Mouse (Mus musculus): ENCODE data around the gene Bin2.
"Not testable (repeated sequence)": the region's sequence is repeated elsewhere in the genome, so short reads cannot be mapped to it uniquely, and the experiment has no call there.

Bin2 gene

DNA sequence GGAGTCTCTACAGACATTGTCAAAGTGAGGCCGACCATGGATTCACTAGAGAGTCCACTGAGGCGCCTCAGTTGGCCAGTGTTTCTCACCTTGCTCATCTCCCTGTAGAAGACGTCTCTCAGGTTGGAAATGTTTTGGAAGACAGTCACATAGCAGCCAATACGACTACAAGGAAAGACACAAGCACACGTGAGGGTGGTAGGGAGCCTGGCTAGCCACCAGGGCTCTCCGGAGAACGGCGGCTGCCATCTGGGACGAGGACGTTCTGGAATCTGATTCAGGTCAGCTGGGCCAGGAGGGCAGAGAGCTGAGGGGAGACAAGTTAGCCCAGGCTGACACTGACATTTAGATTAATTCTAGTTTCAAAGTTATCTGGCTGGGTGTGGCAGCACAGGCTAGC, 19.2 kb downstream of the Bin2 start:
- no peak for DNase-seq (ENCODE audit: low spot score in 2 of 2)

DNA sequence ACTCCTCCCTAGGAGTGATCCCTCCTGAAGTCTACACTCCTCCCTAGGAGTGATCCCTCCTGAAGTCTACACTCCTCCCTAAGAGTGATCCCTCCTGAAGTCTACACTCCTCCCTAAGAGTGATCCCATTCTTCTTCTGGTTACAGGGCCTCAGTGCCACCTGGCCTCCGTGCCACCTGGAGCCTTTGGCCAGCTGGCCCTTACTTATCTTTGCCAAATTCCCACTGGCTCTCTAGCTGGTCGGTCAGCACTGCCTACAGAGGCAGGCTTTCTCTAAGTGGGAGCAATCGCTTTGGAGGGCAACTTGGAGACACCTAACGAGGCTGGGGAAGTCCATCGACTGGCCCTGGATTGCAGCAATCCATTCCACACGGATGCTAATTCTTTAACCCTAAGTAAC, 23.2 kb downstream of the Bin2 start:
- DNase-seq (ENCODE audit: low spot score in 2 of 2), result no peak

DNA sequence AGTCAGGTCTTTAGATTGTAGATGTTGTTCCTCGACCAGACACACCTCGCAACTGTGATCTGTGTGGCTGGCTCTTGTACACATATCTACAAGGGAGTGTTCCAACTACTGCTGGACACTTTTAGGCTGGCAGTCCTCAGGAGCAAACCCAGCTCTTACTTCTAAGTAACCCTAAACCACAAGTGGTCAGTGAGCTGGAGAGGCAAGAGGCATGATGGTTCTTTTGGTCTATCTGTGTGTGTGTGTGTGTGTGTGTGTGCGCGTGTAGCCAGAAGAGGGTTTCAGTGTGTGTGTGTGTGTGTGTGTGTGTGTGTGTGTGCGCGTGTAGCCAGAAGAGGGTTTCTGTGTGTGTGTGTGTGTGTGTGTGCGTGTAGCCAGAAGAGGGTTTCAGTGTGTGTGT, 26.9 kb downstream of the Bin2 start:
- DNase-seq (ENCODE audit: low spot score in 2 of 2), result no peak

DNA sequence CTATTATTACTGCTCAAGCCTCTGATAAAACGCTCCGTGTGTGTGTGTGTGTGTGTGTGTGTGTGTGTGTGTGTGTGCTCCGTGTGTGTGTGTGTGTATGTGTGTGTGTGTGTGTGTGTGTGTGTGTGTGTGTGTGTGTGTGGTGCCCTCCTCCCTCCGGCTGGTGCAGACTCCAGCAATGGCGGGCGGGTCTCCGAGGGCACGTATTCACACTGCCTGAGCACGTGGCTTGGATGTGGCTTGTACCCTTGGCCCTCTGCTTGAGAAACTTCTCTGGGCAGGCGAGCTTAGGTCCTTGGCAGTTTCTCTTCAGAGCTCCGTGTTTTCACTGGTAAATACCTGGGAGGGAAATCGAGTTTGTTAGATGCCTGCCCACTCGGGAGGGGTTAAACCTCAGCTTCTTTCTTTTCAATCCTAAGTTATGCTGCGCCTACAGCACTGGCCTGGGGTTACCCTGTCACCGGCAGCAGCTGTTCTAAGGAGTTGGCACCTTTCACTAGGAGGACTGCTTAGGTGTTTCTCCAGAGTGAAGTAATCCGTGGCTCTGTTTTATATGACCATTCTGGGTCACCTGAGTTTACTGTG, 28.0 kb downstream of the Bin2 start:
- no peak for DNase-seq (ENCODE audit: low spot score in 2 of 2)

DNA sequence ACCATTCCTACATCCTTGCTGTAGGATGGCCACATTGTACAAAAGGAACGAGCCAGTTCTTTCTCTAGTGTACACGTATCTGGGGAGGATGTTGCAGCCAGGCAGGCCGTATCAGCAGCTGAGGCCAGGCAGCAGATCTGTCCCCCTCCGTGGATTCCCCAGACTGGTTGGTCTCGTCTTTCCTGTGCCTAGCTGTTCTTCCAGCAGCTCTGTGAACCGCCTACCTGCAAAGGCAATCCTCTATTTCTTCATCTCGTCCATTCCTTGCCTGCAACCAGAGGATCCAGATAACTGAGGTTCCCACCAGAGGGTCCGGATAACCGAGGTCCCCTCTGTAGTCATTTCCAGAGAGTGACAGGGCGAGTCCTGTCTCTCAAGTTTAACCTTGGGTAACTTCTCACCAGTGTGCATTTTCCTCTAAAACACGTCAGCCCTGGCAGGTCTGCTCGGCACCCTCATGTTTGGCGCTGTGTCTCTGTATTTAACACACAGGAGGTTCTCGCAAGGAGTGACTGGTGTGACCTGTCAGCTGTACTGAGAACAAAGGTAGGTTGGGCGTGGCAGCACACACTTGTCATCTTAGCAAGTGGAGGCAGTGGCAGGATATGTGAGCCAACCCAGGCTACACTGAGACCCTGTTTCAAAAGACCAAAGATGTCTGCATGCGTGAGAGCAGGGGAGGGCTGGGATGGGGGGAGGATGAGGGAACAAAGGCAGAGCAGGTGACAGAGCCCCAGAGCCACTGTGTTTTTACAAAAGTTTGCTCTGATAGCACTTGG, 29.2 kb downstream of the Bin2 start:
- no peak for DNase-seq (ENCODE audit: low spot score in 2 of 2)

DNA sequence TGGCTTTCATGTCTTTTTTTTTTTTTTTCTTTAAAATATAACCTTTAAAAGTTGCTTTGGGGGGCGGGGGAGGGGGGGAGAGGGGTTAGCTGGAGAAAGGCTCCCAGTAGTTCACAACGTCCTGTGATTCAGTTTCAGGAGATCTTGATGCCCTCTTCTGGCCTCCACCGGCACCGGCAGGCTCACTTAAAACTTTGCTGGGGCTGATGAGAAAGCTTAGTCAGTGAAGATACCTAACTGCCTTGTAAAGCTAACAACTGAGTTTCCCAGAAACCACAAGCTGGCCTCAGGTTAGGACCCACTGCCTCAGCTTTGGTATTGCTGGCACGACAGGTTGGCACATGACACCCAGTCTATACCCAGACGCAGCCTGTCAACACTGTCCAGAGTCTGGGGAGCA, 31.7 kb downstream of the Bin2 start:
- peak; percentile 42 to 48 for DNase-seq (ENCODE audit: low spot score in 2 of 2)

DNA sequence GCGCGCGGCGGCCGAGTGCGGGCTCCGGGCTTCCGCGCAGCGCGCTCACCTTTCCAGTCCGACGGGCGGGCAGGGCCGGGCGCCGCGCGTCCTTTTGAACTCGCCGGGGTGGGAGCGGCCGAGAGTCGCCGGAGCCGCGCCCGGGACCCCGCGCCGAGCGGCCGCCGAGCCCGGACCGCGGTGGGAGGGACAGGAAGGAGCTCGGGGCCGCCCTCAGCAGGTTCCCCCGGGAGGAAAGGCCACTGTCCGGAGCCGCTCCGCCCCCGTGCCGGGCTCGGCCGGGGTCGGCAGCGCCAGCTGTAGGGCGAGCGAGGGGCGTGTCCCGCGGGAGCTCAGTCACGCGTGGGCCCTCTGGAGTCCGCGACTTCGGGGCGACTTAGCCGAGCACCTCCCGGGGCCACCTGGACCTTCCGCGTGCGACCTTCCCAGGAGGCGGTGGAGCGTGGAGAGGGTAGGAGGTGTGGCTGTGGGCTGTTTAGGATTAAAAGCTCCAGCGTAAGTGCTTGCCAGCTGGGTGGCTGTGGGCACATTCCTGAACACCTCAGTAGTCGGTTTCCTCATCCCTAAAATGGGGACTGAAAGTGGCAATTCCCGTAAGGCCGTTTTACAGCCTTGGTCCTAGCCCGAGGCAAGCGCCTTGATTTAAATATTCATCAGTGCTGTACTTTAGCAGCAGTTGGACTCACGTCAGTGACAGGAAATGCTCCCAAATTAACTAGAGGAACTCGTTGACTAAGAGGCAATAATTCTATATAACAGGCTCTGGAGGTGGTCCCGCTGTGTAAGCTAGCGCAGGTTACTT, 32.5 kb downstream of the Bin2 start, which contains the start of gene Smagp:
TSS of gene Smagp (minus strand) at position 241 of the 802 bp plus-strand sequence.
- no peak for DNase-seq (ENCODE audit: low spot score in 2 of 2)

DNA sequence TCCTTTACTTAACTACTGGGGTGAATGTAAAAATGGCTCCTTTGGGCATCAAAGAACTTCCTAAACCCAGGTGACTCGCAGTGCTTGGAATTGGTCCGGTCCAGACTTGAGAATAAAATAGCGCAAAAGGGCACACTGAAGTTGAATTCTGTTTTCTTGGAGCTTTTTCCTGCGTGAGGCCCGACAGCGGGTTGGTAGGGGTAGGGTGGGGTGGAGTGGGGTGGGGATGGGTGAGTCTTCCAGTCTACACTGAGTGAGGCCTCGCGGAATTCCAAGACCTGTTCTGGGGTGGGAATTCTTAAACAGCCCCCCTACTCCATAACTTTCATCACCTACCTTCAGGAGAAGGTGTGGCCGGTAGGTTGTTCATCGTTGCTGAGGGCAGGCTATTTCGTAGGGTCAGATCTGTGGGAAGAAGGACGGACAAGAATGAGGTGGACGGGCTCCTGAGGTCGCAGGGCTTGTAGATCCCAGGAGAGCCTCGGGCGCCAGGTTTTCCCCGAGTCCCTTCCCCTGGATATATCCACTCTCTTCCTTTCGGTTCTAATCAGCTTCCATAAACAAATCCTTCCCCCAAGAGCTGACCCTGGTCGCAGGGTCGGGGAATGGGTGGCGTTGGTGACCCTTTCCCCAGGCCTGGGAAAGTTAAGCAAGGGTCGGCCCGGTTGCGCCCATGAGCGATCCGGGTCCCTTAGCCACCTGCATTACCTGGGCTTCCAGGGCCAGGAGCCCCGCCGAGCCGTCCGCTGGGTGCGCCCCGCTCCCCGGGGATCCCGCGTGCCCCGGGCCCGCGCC, 33.3 kb downstream of the Bin2 start:
- no peak for DNase-seq (ENCODE audit: low spot score in 2 of 2)

DNA sequence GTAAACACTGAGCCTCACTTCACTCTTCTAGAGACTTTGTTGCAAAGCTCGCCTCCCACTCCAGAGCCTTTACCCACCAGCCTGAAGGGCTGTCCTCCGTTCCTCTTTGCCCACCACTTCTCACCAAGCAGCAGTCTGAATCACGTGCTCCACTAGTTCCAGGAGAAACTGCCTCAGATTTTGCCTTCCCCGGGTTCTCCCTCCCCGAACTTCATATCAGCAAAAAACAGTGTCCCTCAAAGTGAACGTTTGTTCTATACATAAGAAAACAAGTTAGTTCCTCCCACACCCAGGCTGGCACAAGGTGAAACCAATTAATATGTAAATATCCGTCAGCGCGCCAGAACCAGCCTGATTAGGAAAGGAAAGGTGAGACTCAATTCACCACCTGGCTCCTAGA, 34.1 kb downstream of the Bin2 start:
- DNase-seq (ENCODE audit: low spot score in 2 of 2), result no peak

DNA sequence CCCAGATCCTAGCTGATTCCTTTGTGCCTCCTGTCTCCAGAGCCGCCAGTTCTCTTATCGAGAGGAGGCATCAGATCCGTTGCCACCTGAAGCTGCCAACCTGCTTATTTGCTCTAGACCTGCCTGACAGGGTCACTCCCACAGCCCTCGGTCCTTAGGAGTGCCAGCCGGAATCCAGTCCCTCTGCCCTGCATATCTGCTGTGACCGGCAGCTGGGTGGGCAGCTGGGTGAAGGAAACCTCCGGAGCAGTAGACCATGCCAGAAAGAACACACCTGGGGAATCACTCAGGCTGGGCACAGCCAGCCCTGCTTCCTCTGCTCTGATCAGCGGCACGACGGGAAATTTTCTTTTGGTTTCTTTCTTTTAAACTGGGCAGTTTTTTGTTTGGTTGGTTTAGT, 36.0 kb downstream of the Bin2 start:
- DNase-seq (ENCODE audit: low spot score in 2 of 2), result no peak

DNA sequence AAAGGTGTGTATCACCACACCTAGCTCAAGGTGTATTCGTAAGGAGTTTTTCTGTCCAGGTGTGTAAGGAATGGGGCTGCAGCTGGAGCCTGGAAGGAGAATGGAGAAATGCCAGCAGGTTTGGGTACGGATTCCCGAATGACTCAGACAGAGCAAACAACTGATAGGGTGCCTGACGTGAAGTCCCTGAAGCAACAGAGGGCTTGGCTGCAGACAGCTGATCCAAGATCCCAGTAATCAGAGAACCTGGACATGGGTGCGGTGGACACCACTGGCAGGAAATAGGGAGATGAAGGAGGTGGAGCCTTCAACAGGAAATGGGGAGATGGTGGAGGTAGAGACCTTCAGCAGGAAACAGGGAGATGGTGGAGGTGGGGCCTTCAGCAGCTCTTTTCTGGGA, 37.0 kb downstream of the Bin2 start:
- no peak for DNase-seq (ENCODE audit: low spot score in 2 of 2)

DNA sequence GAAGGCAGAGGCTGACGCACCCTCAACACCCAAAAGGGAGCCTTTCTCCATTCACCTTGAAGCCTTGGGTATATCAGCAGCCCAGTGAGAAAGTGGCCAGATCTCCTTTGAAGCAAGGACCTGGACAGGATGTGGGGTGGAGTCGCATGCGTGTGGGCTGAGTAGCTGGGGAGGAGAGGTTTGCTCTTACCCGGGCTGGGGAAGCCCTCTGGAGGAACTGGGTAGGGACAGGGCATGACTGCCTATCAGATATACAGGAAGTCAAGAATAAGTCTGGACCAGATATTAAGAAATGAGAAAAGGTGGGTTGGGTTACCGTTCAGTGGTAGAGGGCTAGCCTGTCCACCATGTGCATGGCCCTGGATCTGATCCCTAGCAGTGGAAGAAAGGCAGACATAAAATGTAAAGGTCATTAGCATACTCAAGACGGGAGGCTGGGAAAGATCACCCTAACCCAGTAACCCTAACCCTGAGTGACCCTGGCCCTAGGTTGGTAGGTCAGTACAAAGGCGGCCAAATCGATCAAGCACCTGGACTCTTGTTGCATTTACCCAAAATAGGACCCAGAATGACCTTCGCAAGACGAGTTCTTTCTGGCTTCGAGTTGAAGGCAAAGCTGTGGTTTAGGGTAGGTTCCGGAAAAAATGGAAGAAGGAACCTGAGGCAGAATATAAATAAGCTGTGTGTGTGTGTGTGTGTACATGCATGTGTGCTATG, 37.7 kb downstream of the Bin2 start:
- DNase-seq (ENCODE audit: low spot score in 2 of 2), result peak in 1 of 2 experiments; percentile 40

DNA sequence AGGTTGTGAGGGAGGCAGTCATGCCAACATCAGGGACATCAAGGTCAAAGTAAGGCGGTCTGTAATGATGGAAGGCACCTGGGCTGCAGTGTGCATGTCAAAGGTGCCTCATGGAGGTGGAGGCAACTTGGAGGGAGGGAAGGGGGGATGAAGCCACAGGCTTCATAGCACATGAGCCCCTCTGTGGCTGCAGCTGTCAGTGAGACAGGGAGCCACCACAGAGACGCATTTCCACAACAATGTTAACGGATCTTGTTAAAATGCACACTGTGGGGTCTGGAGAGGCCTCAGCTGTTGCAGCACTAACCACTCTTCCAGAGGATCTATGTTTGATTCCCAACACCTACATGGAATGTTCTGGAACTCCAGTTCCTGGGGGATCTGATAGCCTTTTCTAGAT, 39.2 kb downstream of the Bin2 start:
- no peak for DNase-seq (ENCODE audit: low spot score in 2 of 2)

DNA sequence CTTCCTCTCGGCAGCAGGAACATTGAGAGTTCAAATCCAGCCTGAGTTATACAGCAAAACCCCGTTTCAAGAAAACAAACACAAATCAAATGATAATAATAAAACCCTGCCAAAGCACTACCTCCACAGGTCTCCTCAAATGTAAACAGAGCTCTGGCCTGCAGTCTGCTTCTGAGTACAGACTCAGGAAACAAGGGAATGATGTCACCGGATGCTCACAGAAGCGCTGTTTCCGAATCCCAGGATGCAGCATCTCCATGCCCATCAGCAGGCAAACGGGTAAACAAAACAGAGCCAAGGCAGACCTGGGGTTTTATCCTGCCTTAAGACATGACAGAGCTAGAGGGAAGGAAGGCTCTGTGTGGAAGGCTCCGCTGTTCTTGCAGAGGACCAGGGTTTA, 40.6 kb downstream of the Bin2 start:
- no peak for DNase-seq (ENCODE audit: low spot score in 2 of 2)

DNA sequence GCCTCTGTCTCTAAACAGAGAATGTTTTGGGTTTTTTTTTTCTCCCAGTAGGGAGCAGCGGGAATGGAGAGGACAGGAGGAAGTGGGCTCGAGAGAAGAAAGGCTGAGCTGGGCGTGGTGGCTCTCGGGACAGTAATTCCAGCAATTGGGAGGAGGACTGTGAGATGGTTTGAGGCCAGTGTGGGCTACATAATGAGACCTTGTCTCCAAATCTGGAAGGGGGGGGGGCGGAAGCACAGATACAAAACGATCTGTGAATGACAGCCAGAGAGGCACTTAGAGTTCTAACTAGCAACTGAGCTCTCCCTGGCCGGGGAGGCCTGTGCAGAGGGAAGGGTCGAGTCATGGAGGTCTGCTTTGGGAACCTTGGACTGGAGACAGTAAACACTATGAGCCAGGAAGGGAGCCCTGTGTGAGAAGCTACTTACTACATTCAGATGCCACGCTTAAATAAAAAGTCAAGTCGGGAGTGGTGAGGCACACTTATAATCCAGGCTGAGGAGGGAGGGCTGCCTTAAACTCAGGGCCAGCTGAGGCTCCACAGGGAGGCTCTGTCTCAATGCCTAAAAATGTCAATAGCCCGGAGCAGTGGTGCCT, 41.5 kb downstream of the Bin2 start:
- no peak for DNase-seq (ENCODE audit: low spot score in 2 of 2)

DNA sequence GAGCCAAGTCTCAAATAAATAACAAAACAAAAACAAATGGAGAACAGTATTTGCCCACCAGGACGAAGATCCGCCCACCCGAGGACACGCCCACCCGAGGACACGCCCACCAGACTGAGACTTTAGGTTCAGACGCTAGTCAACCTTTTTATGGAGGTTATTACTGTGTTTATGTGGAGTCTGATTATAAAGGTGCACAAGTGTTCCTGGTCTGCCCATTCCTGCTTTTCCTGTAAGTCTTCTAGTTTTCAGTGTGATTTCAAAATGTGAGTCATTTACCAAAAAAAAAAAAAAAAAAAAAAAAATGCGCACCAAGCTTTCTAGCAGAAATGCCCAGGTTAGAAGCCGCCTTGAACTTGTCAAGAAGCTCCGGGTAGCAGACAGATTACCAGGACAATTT, 42.1 kb downstream of the Bin2 start:
- no peak for DNase-seq (ENCODE audit: low spot score in 2 of 2)

DNA sequence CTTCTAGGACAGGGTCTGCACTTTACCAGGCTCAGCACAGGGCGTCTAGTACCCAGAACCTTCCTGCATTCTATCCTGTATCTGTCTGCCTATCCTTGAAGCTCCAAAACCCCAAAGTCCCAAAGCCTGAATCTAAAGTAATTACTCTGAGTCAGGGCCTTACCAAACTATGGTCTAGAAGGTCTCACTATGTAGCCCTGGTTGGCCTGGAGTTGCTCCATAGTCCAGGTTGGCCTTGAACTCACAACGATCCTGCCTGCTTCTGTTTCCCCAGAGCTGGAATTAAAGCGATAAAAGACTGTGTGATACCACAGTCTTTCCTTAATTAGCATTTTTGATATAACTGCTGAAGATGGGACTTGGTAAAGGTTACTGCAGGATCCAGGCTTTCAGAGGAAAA, 44.9 kb downstream of the Bin2 start:
- no peak for DNase-seq (ENCODE audit: low spot score in 2 of 2)

DNA sequence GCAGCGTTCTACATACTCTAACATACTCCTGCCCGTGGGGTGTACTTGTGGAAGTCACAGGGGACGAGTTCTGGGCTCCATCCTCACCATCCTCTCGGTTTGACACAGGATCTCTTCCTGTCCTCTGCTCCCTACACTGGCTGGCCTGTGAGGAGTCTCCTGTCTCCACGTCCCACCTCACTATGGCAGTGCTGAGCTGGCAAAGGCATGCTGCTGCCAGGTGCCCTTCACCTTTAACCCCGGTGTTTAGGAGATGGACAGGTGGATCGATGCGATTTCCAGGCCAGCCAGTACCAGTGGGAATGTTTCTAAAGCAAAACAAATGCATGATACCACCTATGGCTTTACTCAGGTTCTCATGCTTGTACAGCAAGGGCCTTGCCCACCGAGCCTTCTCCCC, 45.6 kb downstream of the Bin2 start:
- no peak for DNase-seq (ENCODE audit: low spot score in 2 of 2)

DNA sequence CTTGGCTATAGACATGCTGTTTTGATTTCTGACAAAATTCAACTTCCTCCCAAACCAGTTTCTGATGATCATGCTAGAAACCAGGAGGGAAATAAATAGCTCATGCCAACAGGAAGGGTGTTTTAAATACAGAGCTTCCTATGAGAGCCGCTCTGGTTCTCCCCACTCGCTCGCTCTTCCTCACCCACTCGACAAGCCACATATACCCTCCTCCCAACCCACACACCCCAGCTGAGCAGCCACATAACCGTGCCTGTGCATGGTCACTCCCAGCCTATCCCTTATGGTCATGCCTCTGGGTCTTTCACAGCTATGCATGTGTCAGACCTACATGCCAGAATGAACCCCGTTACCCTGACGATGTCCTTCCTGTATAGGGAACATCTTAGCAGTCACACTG, 47.2 kb downstream of the Bin2 start:
- no peak for DNase-seq (ENCODE audit: low spot score in 2 of 2)

DNA sequence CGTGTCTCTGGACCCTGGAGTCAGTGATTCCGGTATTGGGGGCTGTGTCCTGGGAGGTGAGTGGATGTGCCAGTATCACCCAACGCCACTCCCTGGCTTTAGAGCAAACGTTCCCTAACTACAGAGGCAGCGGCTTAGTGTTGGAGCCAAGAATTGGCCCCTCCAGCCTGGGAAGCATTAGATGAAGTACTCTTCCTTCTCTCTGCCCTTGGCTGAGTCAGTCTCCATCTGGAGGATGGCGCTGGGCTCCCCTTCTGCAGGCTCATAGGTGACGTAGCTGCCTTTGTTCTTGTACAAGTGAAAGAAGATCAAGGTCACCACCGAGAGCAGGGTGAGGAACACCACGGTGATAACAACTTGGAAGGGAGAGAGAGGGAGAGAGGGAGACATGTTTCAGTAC, 47.7 kb downstream of the Bin2 start:
- not testable (repeated sequence) for DNase-seq (ENCODE audit: low spot score in 2 of 2)

DNA sequence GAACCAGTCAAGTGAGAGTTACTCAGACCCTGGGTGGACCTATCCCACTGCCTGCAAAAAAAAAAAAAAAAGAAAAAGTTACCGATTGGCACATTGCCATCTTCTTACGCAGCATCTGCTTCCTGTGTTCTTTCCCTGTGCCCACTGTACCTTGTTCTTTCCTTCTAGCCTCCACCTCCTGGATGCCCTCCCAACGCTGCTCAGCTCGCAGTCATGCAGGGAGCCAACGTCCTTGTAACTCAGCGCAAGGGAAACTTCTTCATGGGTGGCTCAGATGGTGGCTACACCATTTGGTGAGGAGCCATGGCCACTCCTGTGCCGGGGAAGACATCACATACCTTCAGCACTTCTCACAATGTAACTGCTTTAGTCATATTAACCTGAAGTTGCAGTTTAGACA, 50.2 kb downstream of the Bin2 start:
- no peak for DNase-seq (ENCODE audit: low spot score in 2 of 2)

Measured in natural killer cell, adult 2 months (primary cell).